Mouse (Mus musculus): Measurements from ENCODE around the gene Cln5. TPM values are rescaled to one million over a fixed set of nuclear protein-coding genes. Genes with fewer than 3 reads are reported as not detected.

The Cln5 gene
- polyA plus RNA-seq, 2 experiments from 2014 or later = 15.5 to 19.6 TPM

- ATAC-seq = peak; percentile 26
Measured at GRCm38 (mm10) chr14:103078006-103078912, 8.2 kb downstream of the Cln5 start.

GRCm38 (mm10) chr14:103079209-103079977 lies 9.4 kb downstream of the Cln5 start:
- ATAC-seq = no peak

GRCm38 (mm10) chr14:103085840-103086533 lies 16.0 kb downstream of the Cln5 start:
- ATAC-seq = no peak

- ATAC-seq = no peak
Measured at GRCm38 (mm10) chr14:103086671-103087324, 16.8 kb downstream of the Cln5 start.

GRCm38 (mm10) chr14:103087846-103088245 lies 17.8 kb downstream of the Cln5 start:
- no peak for ATAC-seq

GRCm38 (mm10) chr14:103088624-103089023 lies 18.6 kb downstream of the Cln5 start:
- peak; percentile 33 for ATAC-seq

GRCm38 (mm10) chr14:103093236-103093635 lies 23.2 kb downstream of the Cln5 start:
- ATAC-seq = no peak

- ATAC-seq = peak; percentile 25
Measured at GRCm38 (mm10) chr14:103093670-103094069, 23.7 kb downstream of the Cln5 start.

- ATAC-seq = no peak
Measured at GRCm38 (mm10) chr14:103095036-103095435, 25.0 kb downstream of the Cln5 start.

GRCm38 (mm10) chr14:103095826-103096225 lies 25.8 kb downstream of the Cln5 start:
- ATAC-seq = no peak

GRCm38 (mm10) chr14:103096621-103097020 lies 26.6 kb downstream of the Cln5 start:
- no peak for ATAC-seq

GRCm38 (mm10) chr14:103098213-103098586 lies 28.2 kb downstream of the Cln5 start:
- no peak for ATAC-seq

- ATAC-seq = peak; percentile 52
Measured at GRCm38 (mm10) chr14:103098587-103099235, 28.7 kb downstream of the Cln5 start.

GRCm38 (mm10) chr14:103099238-103099933 lies 29.4 kb downstream of the Cln5 start, which contains the start of gene Fbxl3:
Fbxl3 (minus strand) TSS chr14:103099566.
- peak; percentile 86 for ATAC-seq

- no peak for ATAC-seq
Measured at GRCm38 (mm10) chr14:103100296-103100695, 30.3 kb downstream of the Cln5 start.

- ATAC-seq = no peak
Measured at GRCm38 (mm10) chr14:103101171-103101570, 31.2 kb downstream of the Cln5 start.

GRCm38 (mm10) chr14:103102246-103102645 lies 32.2 kb downstream of the Cln5 start:
- no peak for ATAC-seq

GRCm38 (mm10) chr14:103102731-103103335 lies 32.8 kb downstream of the Cln5 start:
- no peak for ATAC-seq

GRCm38 (mm10) chr14:103106301-103106700 lies 36.3 kb downstream of the Cln5 start:
- ATAC-seq = no peak

- ATAC-seq = no peak
Measured at GRCm38 (mm10) chr14:103109971-103110370, 40.0 kb downstream of the Cln5 start.

Measured in activated CD4-positive, CD25-positive, alpha-beta regulatory T cell, adult 4 months (primary cell).